Mouse (Mus musculus) natural killer cell, adult 2 months (primary cell): Measurements from ENCODE around the gene Foxg1.

Experiments used
- DNase-seq, 2 experiments: peaks; one replicate each; pipeline ENCODE4 v3.0.0; 2022; ENCODE audit warnings: low spot score in 2 of 2

Gene Foxg1

DNA sequence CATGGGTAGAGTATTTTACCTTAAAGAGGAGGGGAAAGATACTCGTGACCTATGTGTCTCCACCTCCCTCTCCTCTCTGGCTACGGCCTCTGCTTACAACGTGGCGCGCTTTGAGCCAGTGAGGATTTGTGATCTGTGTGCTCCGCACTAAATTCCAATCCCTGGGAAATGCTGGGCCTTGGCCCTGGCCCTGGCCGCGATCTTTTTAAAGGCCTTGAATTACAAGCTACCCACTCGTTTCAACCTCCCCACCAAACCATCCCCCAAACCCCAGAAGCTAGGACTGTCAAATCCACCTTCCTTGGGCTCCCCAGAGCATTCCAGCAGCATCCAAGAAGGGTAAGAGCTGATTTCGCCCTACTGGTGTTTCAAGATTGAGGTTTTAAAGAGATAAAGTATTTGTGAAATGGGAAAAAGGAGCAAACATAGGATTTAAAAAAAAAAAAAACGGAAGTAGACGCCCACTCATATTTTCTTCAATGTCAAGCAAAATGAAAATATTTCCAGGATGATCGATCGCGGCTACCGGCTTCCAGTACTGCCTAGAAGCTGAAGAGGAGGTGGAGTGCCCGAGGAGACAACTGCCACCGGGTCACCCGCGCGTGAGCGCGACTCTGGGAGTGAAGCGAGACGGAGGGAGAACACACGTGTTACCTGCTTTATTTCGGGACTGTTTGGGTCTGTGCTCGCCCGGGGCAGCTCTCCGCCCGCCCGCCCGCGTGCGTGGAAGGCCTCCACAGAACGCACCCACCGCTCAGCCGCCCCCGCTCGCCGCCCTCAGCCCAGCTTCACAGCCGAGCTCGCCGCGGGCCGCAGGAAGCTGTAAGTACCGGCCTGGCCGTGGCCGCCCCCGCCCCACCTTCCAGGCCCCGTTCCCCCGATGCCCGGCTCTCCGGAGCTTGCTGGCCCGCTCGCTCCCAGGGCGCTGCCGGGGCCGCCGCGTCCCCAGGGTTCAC is at the start of gene Foxg1:
Foxg1 (plus strand) TSS at position 96 of the 956 bp plus-strand sequence.
- no peak for DNase-seq

- no peak for DNase-seq
These were observed 32.8 kb upstream of the Foxg1 start for GRCm38 (mm10) chr12:49349697-49350096.

DNA sequence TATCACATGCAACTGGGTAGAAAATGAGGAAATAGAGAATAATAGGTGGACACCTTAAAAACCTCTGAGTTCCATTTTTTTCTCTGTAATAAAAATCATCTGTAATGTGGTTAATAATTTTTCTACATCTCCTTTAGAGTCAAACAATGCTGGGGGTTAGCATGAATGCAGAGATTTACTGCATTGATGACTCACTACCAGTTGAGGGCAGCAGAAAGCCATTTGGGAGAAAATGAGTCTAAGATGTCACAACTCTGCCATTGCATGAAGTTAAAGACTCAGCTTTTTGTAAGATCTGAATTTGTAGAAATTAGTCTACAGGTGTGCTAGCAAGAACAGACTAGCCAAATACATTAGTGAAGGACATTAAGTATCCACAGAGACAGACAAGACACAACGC is 13.5 kb upstream of the Foxg1 start:
- DNase-seq, result no peak

DNA sequence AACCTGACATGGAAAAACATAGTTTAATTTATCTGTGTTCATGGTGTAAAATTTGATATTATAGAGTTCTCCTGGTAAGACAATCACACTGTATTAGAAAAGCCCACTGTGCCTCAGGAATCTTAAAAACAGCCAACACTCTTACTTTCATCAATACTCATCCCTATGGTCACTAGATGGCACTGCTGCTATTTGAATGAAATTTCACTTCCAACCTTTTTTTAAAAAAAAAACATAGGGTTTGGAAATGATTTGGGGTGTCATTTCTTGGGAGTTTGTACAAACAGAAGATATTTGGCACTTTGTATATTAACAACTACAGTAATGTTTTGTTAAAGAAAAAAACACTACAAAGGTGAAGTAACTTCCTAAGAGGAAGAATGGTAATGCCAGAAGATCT is 10.3 kb upstream of the Foxg1 start:
- DNase-seq, result no peak

DNA sequence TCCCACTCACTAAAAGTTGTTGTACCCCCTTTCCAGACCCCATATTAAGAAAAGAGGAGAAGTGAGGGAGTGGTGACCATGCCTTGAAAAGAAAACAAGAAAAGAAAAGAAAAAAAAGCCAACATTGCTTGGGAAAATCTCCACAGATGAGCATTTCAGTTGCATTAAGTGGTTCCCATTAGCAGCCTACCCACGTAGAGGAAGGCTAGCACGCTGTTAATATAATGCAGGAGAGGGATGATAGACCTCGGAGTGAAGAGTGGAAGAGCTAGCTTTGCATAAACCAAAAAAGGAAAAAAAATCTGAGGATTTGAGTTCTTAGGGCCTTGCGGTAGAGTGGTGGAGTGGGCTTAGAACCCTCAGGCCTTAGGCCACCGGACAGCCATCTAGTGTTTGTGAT is 9.3 kb upstream of the Foxg1 start:
- DNase-seq, result no peak

- DNase-seq, result no peak
These were observed 8.4 kb upstream of the Foxg1 start for GRCm38 (mm10) chr12:49373821-49374605.

GRCm38 (mm10) chr12:49374606-49374995 is 7.9 kb upstream of the Foxg1 start:
- DNase-seq, result no peak

GRCm38 (mm10) chr12:49375427-49376317 is 6.8 kb upstream of the Foxg1 start:
- DNase-seq, result no peak

DNA sequence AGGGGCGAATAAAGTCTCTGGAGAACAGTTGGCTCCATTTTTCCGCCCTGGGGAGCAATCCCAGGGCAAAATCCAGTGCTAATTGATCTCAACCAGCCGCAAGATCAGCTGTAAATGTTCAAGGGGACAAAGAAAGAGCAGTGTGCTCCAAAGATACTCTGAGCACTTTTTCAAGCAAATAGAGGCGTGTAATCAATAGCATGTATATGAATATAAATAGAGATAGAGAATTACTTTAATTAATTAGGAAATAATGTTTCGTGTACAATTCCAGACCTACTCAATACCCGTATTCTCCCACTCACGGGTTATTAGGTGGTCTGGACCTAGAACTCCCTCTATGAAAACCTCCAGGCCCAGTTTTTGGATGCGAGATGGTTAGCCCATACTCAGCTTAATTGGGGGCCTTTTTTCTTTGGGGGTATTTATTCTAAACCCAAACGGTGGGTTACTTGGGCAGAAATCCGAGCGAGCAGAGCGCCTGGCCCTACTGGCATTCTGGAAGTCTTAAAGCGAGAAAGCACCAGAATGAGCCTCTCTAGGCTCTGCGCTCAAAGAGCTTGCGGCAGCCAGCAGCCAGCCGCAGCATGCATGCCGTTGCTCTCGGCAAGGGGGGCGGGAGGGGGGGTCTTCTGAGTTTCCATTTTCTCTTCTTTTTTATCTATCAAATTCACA is 6.0 kb upstream of the Foxg1 start:
- no peak for DNase-seq

- no peak for DNase-seq
These were observed 5.0 kb upstream of the Foxg1 start for GRCm38 (mm10) chr12:49377281-49377970.

DNA sequence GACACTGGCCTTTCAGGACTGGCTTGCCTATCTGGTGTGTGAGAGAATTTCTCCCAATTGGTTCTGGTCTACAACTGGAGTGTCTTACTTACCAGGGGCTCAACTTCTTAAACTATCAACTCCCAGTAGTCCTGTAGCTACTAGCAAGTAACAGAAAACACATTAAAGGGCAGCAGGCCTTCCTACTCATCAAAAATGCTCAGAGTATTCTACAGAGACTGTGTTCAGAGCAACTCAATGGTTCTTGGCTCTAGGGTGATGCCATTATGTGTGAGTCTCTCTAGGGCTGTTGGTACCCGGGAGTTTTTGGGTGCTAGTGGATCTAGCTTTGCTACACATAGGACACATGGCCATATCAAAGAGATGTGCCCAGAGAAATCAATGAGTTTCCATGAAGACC is 3.5 kb upstream of the Foxg1 start:
- no peak for DNase-seq

DNA sequence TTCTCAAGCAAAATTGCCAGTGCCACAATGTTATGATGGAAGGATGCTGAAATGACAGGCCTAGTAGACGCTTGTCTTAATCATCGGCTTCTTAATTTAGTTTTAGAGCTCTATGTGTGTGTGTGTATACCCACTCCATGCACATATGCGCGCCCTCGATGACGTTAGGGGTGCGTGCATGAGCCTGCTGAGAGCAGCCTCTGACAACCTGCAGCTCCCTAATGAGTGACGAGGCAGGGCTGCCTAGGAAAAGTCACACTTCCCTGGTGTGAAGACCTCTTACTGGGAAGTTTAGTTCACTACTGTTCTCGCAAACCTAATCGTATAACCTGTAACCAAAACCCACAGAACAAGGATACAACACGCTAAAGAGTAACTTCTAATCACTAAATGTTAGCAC is 3.0 kb upstream of the Foxg1 start:
- DNase-seq, result no peak

DNA sequence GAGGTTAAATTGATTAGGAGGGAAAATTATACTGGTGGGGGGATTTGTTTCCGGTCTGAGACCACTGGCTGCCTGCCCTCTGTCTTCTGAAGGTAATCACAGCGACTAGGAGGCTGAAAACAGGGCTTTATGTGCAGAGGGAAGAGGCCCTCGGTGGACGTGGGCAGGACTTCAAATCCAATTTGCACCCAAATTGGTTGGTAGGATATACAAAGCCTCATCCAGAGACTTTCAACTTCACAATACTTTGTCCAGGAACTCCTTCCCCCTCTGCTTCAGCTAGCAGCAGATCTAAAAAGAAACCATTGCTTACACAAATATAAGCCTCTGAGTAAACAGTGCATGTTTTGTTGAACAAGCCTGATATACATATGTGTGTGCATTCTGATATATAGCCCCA is 2.0 kb upstream of the Foxg1 start:
- no peak for DNase-seq

GRCm38 (mm10) chr12:49381031-49381525 is 1.4 kb upstream of the Foxg1 start:
- DNase-seq, result no peak

- DNase-seq, result no peak
These were observed 617 bp upstream of the Foxg1 start for GRCm38 (mm10) chr12:49381721-49382365.

DNA sequence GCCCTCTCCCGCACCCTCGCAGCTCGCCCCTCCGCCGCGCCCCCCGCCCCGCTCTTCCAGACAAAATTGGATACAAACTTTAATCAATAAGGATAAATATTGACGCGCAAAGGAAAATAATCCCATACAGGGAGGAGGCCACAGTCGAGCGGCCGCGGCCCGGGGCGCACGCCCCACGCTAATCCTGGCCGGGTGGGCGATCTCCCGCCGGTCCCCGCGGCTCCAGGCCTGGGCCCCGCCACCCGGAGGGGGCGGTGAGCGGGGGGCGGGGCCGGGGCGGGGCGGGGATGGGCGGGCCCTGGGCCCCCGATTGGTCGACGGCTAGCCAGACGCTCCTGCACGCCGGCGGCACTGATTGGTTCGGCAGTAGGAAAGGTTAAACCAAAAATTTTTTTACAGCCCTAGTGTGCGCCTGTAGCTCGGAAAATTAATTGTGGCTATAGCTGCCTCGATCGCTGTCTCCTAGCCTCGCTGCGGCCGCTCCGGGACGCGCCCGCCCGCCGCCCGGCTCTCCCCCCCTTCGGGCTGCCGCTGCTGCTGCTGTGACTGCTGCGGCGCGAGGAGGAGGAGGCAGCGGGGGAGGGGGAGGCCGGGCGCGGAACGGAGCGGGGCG is 1.2 kb downstream of the Foxg1 start:
- no peak for DNase-seq

- no peak for DNase-seq
These were observed 1.9 kb downstream of the Foxg1 start for GRCm38 (mm10) chr12:49384295-49384875.

GRCm38 (mm10) chr12:49384876-49385630 is 2.6 kb downstream of the Foxg1 start, which contains the start of gene Gm43517:
TSS of gene Gm43517 (plus strand) at chr12:49385174.
- no peak for DNase-seq
